Mouse (Mus musculus) testis, postnatal 14 days (tissue): Measurements from ENCODE around the gene Musk.
A peak's percentile ranks its signal among the peaks of the same experiment; 100 is the strongest.

Experiments used
- DNase-seq: peaks from one replicate; pipeline ENCODE4 v3.0.0; 2021; ENCODE audit warnings: low spot score

The Musk gene

GRCm38 (mm10) chr4:58314942-58315508, 29.3 kb downstream of the Musk start:
- DNase-seq, result no peak

- no peak for DNase-seq
Observed at GRCm38 (mm10) chr4:58317536-58317935, 31.8 kb downstream of the Musk start.

- no peak for DNase-seq
Observed at GRCm38 (mm10) chr4:58320293-58320692, 34.5 kb downstream of the Musk start.

- no peak for DNase-seq
Observed at GRCm38 (mm10) chr4:58326746-58327145, 41.0 kb downstream of the Musk start.

GRCm38 (mm10) chr4:58328231-58328630, 42.5 kb downstream of the Musk start:
- DNase-seq, result no peak

- DNase-seq, result no peak
Observed at GRCm38 (mm10) chr4:58330016-58330415, 44.3 kb downstream of the Musk start.

GRCm38 (mm10) chr4:58330864-58331638, 45.3 kb downstream of the Musk start:
- no peak for DNase-seq

GRCm38 (mm10) chr4:58332394-58332793, 46.6 kb downstream of the Musk start:
- no peak for DNase-seq

GRCm38 (mm10) chr4:58336227-58336626, 50.5 kb downstream of the Musk start:
- peak; percentile 69 for DNase-seq

- DNase-seq, result no peak
Observed at GRCm38 (mm10) chr4:58339226-58339625, 53.5 kb downstream of the Musk start.

GRCm38 (mm10) chr4:58350206-58350605, 64.4 kb downstream of the Musk start:
- no peak for DNase-seq

GRCm38 (mm10) chr4:58351165-58351564, 65.4 kb downstream of the Musk start:
- no peak for DNase-seq

- DNase-seq, result no peak
Observed at GRCm38 (mm10) chr4:58351590-58351989, 65.8 kb downstream of the Musk start.

GRCm38 (mm10) chr4:58358996-58359395, 73.2 kb downstream of the Musk start:
- DNase-seq, result no peak

- no peak for DNase-seq
Observed at GRCm38 (mm10) chr4:58365321-58365720, 79.6 kb downstream of the Musk start.

GRCm38 (mm10) chr4:58371106-58371505, 85.3 kb downstream of the Musk start:
- DNase-seq, result no peak

GRCm38 (mm10) chr4:58373599-58373998, 87.8 kb downstream of the Musk start:
- no peak for DNase-seq

GRCm38 (mm10) chr4:58374141-58374870, 88.5 kb downstream of the Musk start:
- DNase-seq, result peak; percentile 19

- no peak for DNase-seq
Observed at GRCm38 (mm10) chr4:58379186-58379585, 93.4 kb downstream of the Musk start.

GRCm38 (mm10) chr4:58400861-58401341, 115.1 kb downstream of the Musk start:
- peak; percentile 21 for DNase-seq

- peak; percentile 25 for DNase-seq
Observed at GRCm38 (mm10) chr4:58401973-58402501, 116.3 kb downstream of the Musk start.
